In the genomic region with DNA sequence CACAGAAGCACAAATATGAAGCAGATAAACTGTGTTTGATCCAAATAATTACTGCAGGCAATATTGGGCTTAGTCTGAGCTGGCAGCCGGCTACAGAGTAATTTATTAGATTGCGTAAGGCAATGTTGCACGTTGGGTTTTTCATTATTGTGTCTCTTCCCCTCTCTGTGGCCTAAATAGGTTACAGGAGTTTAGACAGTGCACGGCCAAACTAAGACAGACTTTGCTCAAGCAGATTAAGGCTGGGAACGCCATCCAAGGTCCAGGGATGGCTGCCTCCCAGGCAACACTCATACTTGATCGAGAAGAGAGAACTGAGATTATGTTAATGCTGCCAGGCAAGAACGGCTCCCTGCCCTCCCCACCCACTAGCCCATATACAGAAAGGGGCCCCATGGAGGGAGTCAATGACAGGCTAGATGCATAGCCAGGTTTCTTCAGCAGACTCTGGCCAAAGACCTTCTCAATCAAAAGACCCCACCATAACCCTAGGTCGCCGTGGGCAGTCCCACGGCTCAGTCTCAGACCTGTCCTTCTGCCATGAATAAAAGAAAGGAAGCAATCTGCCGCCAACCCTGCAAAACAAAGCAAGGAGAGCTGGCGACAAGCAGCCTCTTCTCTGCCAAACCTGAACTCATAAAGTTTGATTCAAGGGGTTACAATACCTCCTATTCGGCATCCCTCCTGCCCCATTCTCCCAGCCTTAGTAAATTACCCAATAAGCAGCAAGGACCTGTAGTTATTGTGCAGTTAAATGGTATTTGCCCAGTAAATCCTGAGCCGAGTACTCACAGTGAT, we compare ENCODE assay signal across 14 mouse cellular contexts.
A peak's percentile ranks its signal among the peaks of the same experiment; 100 is the strongest.
DNase-seq lines count a peak whose midpoint lies in the region; ATAC-seq and TF ChIP-seq lines count a peak whose summit lies in the region.
"Had no signal": no experiment of that assay in that cellular context is flagged by ENCODE, and none has a peak within 500 bp of the region (broad histone marks: within the 10 kb centered on the region; RNA-seq: fewer than 3 reads in every experiment).

No protein-coding gene starts in this region.

- H3K4me3 ChIP-seq in cerebellum, adult 2 months (replicated peaks; ENCODE audit: insufficient read depth, low read depth, low read length): no peak overlapping the region
- no peak overlapping the region for H3K4me3 ChIP-seq in hindbrain, embryonic 14.5 days (replicated peaks; ENCODE audit: low read length)
- H3K4me3 ChIP-seq in hindbrain, embryonic 10.5 days: no peak overlapping the region
- no peak overlapping the region for H3K4me3 ChIP-seq in midbrain, embryonic 16.5 days (ENCODE audit: low read depth, low read length)
- H3K4me3 ChIP-seq in midbrain, embryonic 10.5 days: no peak overlapping the region
- no peak overlapping the region for H3K4me3 ChIP-seq in neural tube, embryonic 15.5 days (replicated peaks)
- H3K4me3 ChIP-seq: embryonic facial prominence, embryonic 13.5 days had no signal

- no peak for DNase-seq in cerebellum, adult 2 months
- DNase-seq in cerebellum, postnatal 14 days: no peak
- no peak for DNase-seq in hindbrain, embryonic 14.5 days (ENCODE audit: low spot score)
- no peak for DNase-seq in hindbrain, embryonic 10.5 days (ENCODE audit: low spot score)
- DNase-seq in midbrain, embryonic 10.5 days (ENCODE audit: low spot score): no peak
- no peak for DNase-seq in layer of hippocampus, adult 11-12 months (ENCODE audit: low spot score)
- DNase-seq: cerebellum, adult 11-12 months; heart, postnatal 14 days; liver, postnatal 0 days; lung, postnatal 14 days; thymus, adult 18-20 months had no signal

- no peak for TF ChIP-seq CTCF in cerebellum, adult 2 months (IDR thresholded peaks at IDR 0.05; ENCODE audit: borderline replicate concordance, insufficient read depth, low read depth, low read length)

- ATAC-seq in hindbrain, embryonic 14.5 days (ENCODE audit: low FRiP score): peak; percentile 29; the same call in 1 of the 2 replicates
- ATAC-seq in midbrain, embryonic 16.5 days: peak; percentile 54
- ATAC-seq in neural tube, embryonic 15.5 days (ENCODE audit: low FRiP score): peak; percentile 79
- ATAC-seq: liver, postnatal 0 days had no signal

- H3K4me1 ChIP-seq in cerebellum, adult 2 months (ENCODE audit: control insufficient read depth, insufficient read depth, low read length): peaks cover 56% of the 10 kb centered on the region
- peaks cover 4% of the 10 kb centered on the region; the same call in 1 of the 2 replicates for H3K4me1 ChIP-seq in hindbrain, embryonic 14.5 days (replicated peaks; ENCODE audit: control insufficient read depth, insufficient read depth, low read length)
- peaks cover 9% of the 10 kb centered on the region for H3K4me1 ChIP-seq in hindbrain, embryonic 10.5 days (replicated peaks)
- peaks cover 17% of the 10 kb centered on the region for H3K4me1 ChIP-seq in midbrain, embryonic 16.5 days (ENCODE audit: control insufficient read depth, insufficient read depth, low read length)
- 0 out of 2 replicates have a peak, but pooled peaks cover 6% of the 10 kb centered on the region for H3K4me1 ChIP-seq in midbrain, embryonic 10.5 days
- H3K4me1 ChIP-seq in neural tube, embryonic 15.5 days: peaks cover 43% of the 10 kb centered on the region
- H3K4me1 ChIP-seq: embryonic facial prominence, embryonic 13.5 days had no signal

- H3K27ac ChIP-seq in cerebellum, adult 2 months (ENCODE audit: insufficient read depth, low read length): peak overlapping the region; percentile 10
- H3K27ac ChIP-seq in hindbrain, embryonic 14.5 days: no peak overlapping the region
- no peak overlapping the region; the same call in 1 of the 2 replicates for H3K27ac ChIP-seq in hindbrain, embryonic 10.5 days
- no peak overlapping the region for H3K27ac ChIP-seq in midbrain, embryonic 16.5 days (ENCODE audit: low read length)
- H3K27ac ChIP-seq in midbrain, embryonic 10.5 days (replicated peaks): no peak overlapping the region
- peak overlapping the region; percentile 65 for H3K27ac ChIP-seq in neural tube, embryonic 15.5 days (replicated peaks)
- H3K27ac ChIP-seq: embryonic facial prominence, embryonic 13.5 days had no signal

- 36% methylated on average over 14 of the region's 14 CpGs for WGBS in cerebellum, adult 2 months
- WGBS in hindbrain, embryonic 14.5 days: 59% methylated on average over 14 of the region's 14 CpGs
- WGBS in hindbrain, embryonic 10.5 days: 76% methylated on average over 14 of the region's 14 CpGs
- 51% methylated on average over 14 of the region's 14 CpGs for WGBS in midbrain, embryonic 16.5 days
- WGBS in midbrain, embryonic 10.5 days: 76% methylated on average over 14 of the region's 14 CpGs
- 32% methylated on average over 14 of the region's 14 CpGs for WGBS in neural tube, embryonic 15.5 days

- H3K9ac ChIP-seq in hindbrain, embryonic 14.5 days: no peak overlapping the region
- H3K9ac ChIP-seq in midbrain, embryonic 16.5 days (ENCODE audit: low read depth, low read length): no peak overlapping the region
- H3K9ac ChIP-seq in neural tube, embryonic 15.5 days (replicated peaks): no peak overlapping the region
- H3K9ac ChIP-seq: embryonic facial prominence, embryonic 13.5 days; liver, postnatal 0 days had no signal

- H3K4me2 ChIP-seq in hindbrain, embryonic 14.5 days (replicated peaks): no peak overlapping the region
- no peak overlapping the region for H3K4me2 ChIP-seq in midbrain, embryonic 16.5 days (ENCODE audit: low read length)
- H3K4me2 ChIP-seq in neural tube, embryonic 15.5 days: no peak overlapping the region
- H3K4me2 ChIP-seq: embryonic facial prominence, embryonic 13.5 days had no signal

- H3K9me3 ChIP-seq in hindbrain, embryonic 14.5 days (ENCODE audit: control insufficient read depth, low read length): no peaks in the 10 kb centered on the region
- no peaks in the 10 kb centered on the region for H3K9me3 ChIP-seq in hindbrain, embryonic 10.5 days
- H3K9me3 ChIP-seq in midbrain, embryonic 16.5 days (replicated peaks; ENCODE audit: control insufficient read depth, low read length, poor library complexity, severe bottlenecking): no peaks in the 10 kb centered on the region
- no peaks in the 10 kb centered on the region for H3K9me3 ChIP-seq in midbrain, embryonic 10.5 days (replicated peaks)
- no peaks in the 10 kb centered on the region for H3K9me3 ChIP-seq in neural tube, embryonic 15.5 days (replicated peaks)
- H3K9me3 ChIP-seq: embryonic facial prominence, embryonic 13.5 days had no signal

- no peak for TF ChIP-seq POLR2A in cerebellum, adult 2 months (IDR thresholded peaks at IDR 0.05; ENCODE audit: borderline replicate concordance, insufficient read depth, low read length)

- H3K27me3 ChIP-seq in cerebellum, adult 2 months (ENCODE audit: control insufficient read depth, insufficient read depth, low read length): no peaks in the 10 kb centered on the region
- H3K27me3 ChIP-seq in hindbrain, embryonic 14.5 days (ENCODE audit: control insufficient read depth, insufficient read depth, low read length): no peaks in the 10 kb centered on the region
- H3K27me3 ChIP-seq in hindbrain, embryonic 10.5 days (ENCODE audit: insufficient read depth, poor library complexity, severe bottlenecking): no peaks in the 10 kb centered on the region
- no peaks in the 10 kb centered on the region for H3K27me3 ChIP-seq in midbrain, embryonic 16.5 days (ENCODE audit: control insufficient read depth, insufficient read depth, low read depth, low read length)
- no peaks in the 10 kb centered on the region for H3K27me3 ChIP-seq in midbrain, embryonic 10.5 days (ENCODE audit: low read depth, poor library complexity, severe bottlenecking)
- no peaks in the 10 kb centered on the region for H3K27me3 ChIP-seq in neural tube, embryonic 15.5 days (replicated peaks)
- H3K27me3 ChIP-seq: embryonic facial prominence, embryonic 13.5 days had no signal

- H3K36me3 ChIP-seq in hindbrain, embryonic 14.5 days (replicated peaks; ENCODE audit: control insufficient read depth, insufficient read depth): no peaks in the 10 kb centered on the region
- H3K36me3 ChIP-seq in hindbrain, embryonic 10.5 days: no peaks in the 10 kb centered on the region
- no peaks in the 10 kb centered on the region for H3K36me3 ChIP-seq in midbrain, embryonic 16.5 days (ENCODE audit: control insufficient read depth, insufficient read depth, low read length)
- no peaks in the 10 kb centered on the region for H3K36me3 ChIP-seq in midbrain, embryonic 10.5 days
- H3K36me3 ChIP-seq in neural tube, embryonic 15.5 days: no peaks in the 10 kb centered on the region
- H3K36me3 ChIP-seq: embryonic facial prominence, embryonic 13.5 days had no signal

Comparison
In these comparisons a context has a peak if more than half of its experiments do, and no peak if none do; other contexts are left out.
1. H3K27ac ChIP-seq: peak in cerebellum, adult 2 months (single experiment) and neural tube, embryonic 15.5 days (single experiment); none in hindbrain, embryonic 14.5 days (single experiment), hindbrain, embryonic 10.5 days (single experiment), midbrain, embryonic 16.5 days (single experiment) and midbrain, embryonic 10.5 days (single experiment).
2. ATAC-seq: peak in every context shown above with its lines; median percentile 79 in neural tube, embryonic 15.5 days; 54 in midbrain, embryonic 16.5 days; 29 in hindbrain, embryonic 14.5 days.